Mouse (Mus musculus) right cerebral cortex, postnatal 14 days (tissue): ENCODE measurements around the gene Klk1b11.
"Not testable (repeated sequence)": the region's sequence is repeated elsewhere in the genome, so short reads cannot be mapped to it uniquely, and the experiment has no call there.

Experiments
- DNase-seq: peaks from one replicate; pipeline ENCODE4 v3.0.0; 2022

Klk1b11 gene

GRCm38 (mm10) chr7:43995577-43995976 lies at the start of gene Klk1b11:
Gene Klk1b11 (plus strand): TSS chr7:43995877.
- not testable (repeated sequence) for DNase-seq

GRCm38 (mm10) chr7:43950364-43950763 lies 45.3 kb upstream of the Klk1b11 start, which contains the start of gene Klk1b8:
Gene Klk1b8 (plus strand): TSS chr7:43950664.
- no peak for DNase-seq

GRCm38 (mm10) chr7:43952703-43953102 lies 43.0 kb upstream of the Klk1b11 start:
- no peak for DNase-seq

- no peak for DNase-seq
These were observed 29.2 kb upstream of the Klk1b11 start, which contains the start of gene Klk1b1 for GRCm38 (mm10) chr7:43966451-43966850. Gene Klk1b1 (plus strand): TSS chr7:43966751.

GRCm38 (mm10) chr7:43967058-43967457 lies 28.6 kb upstream of the Klk1b11 start:
- DNase-seq, result no peak

- no peak for DNase-seq
These were observed 28.1 kb upstream of the Klk1b11 start for GRCm38 (mm10) chr7:43967612-43968011.

GRCm38 (mm10) chr7:43975761-43976160 lies 19.9 kb upstream of the Klk1b11 start, which contains the start of gene Klk1b9:
Gene Klk1b9 (plus strand): TSS chr7:43976061.
- not testable (repeated sequence) for DNase-seq

GRCm38 (mm10) chr7:43985657-43986056 lies 10.0 kb upstream of the Klk1b11 start:
- no peak for DNase-seq

- not testable (repeated sequence) for DNase-seq
These were observed 856 bp upstream of the Klk1b11 start for GRCm38 (mm10) chr7:43994821-43995220.

- DNase-seq, result no peak
These were observed 9.2 kb downstream of the Klk1b11 start for GRCm38 (mm10) chr7:44004847-44005246.

- not testable (repeated sequence) for DNase-seq
These were observed 16.2 kb downstream of the Klk1b11 start, which contains the start of gene Klk1b26 for GRCm38 (mm10) chr7:44011868-44012267. Gene Klk1b26 (plus strand): TSS chr7:44012168.

- not testable (repeated sequence) for DNase-seq
These were observed 19.0 kb downstream of the Klk1b11 start for GRCm38 (mm10) chr7:44014666-44015065.

GRCm38 (mm10) chr7:44015071-44015470 lies 19.4 kb downstream of the Klk1b11 start:
- no peak for DNase-seq
